Mouse (Mus musculus): ENCODE measurements around the gene Olfr686. TPM values are rescaled to one million over a fixed set of nuclear protein-coding genes. Genes with fewer than 3 reads are reported as not detected.

Gene Olfr686
- polyA plus RNA-seq, 1 experiment: not detected

GRCm38 (mm10) chr7:105170773-105171172 lies 36.5 kb downstream of the Olfr686 start:
- Histone ChIP-seq H3K4me3 (ENCODE audit: insufficient read depth, low read length) (no peak overlapping the region), H3K4me1 (ENCODE audit: control insufficient read depth, insufficient read depth, low read length) (no peaks in the 10 kb centered on the region), H3K27ac (ENCODE audit: insufficient read depth, low read length) (no peak overlapping the region)
- no peak for TF ChIP-seq POLR2A (IDR thresholded peaks at IDR 0.05; ENCODE audit: low read depth, low read length)
- no peak for TF ChIP-seq CTCF (IDR thresholded peaks at IDR 0.05; ENCODE audit: borderline replicate concordance, insufficient read depth, low read length)

- TF ChIP-seq POLR2A (IDR thresholded peaks at IDR 0.05; ENCODE audit: low read depth, low read length): no peak
- TF ChIP-seq CTCF (IDR thresholded peaks at IDR 0.05; ENCODE audit: borderline replicate concordance, insufficient read depth, low read length): no peak
- H3K27ac ChIP-seq (ENCODE audit: insufficient read depth, low read length): no peak within 1 kb of the TSS
- H3K4me3 ChIP-seq (ENCODE audit: insufficient read depth, low read length): no peak within 1 kb of the TSS
- H3K4me1 ChIP-seq (ENCODE audit: control insufficient read depth, insufficient read depth, low read length): no peaks in the 10 kb centered on the region
Measured at GRCm38 (mm10) chr7:105163553-105163952, 43.7 kb downstream of the Olfr686 start, which contains the start of gene Olfr684. Olfr684 (minus strand) TSS chr7:105163653.

Other genes with a start within 250 kb of the Olfr686 start
- gene Olfr670, start 244.9 kb downstream of the Olfr686 start, polyA plus RNA-seq (2011; ENCODE audit: insufficient read length, low read depth, missing spikeins): not detected in 2 replicates
- not detected in 2 replicates for gene Olfr671, start 228.4 kb downstream of the Olfr686 start, polyA plus RNA-seq (2011; ENCODE audit: insufficient read length, low read depth, missing spikeins)
- gene Olfr672, start 205.5 kb downstream of the Olfr686 start, polyA plus RNA-seq (2011; ENCODE audit: insufficient read length, low read depth, missing spikeins): not detected in 2 replicates
- not detected in 2 replicates for gene Olfr675, start 179.0 kb downstream of the Olfr686 start, polyA plus RNA-seq (2011; ENCODE audit: insufficient read length, low read depth, missing spikeins)
- not detected in 2 replicates for gene Olfr676, start 174.8 kb downstream of the Olfr686 start, polyA plus RNA-seq (2011; ENCODE audit: insufficient read length, low read depth, missing spikeins)
- not detected in 2 replicates for gene Olfr677, start 156.1 kb downstream of the Olfr686 start, polyA plus RNA-seq (2011; ENCODE audit: insufficient read length, low read depth, missing spikeins)
- not detected in 2 replicates for gene Olfr678, start 143.0 kb downstream of the Olfr686 start, polyA plus RNA-seq (2011; ENCODE audit: insufficient read length, low read depth, missing spikeins)
- not detected in 2 replicates for gene Olfr679, start 126.3 kb downstream of the Olfr686 start, polyA plus RNA-seq (2011; ENCODE audit: insufficient read length, low read depth, missing spikeins)
- not detected in 2 replicates for gene Olfr680-ps1, start 114.7 kb downstream of the Olfr686 start, polyA plus RNA-seq (2011; ENCODE audit: insufficient read length, low read depth, missing spikeins)
- gene Olfr681, start 90.6 kb downstream of the Olfr686 start, polyA plus RNA-seq (2011; ENCODE audit: insufficient read length, low read depth, missing spikeins): not detected in 2 replicates
- not detected in 2 replicates for gene Olfr683, start 60.5 kb downstream of the Olfr686 start, polyA plus RNA-seq (2011; ENCODE audit: insufficient read length, low read depth, missing spikeins)
- gene Olfr684, start 43.8 kb downstream of the Olfr686 start, polyA plus RNA-seq (2011; ENCODE audit: insufficient read length, low read depth, missing spikeins): not detected in 2 replicates
- not detected in 2 replicates for gene Olfr685, start 21.5 kb downstream of the Olfr686 start, polyA plus RNA-seq (2011; ENCODE audit: insufficient read length, low read depth, missing spikeins)
- not detected in 2 replicates for gene Olfr688, start 80.6 kb upstream of the Olfr686 start, polyA plus RNA-seq (2011; ENCODE audit: insufficient read length, low read depth, missing spikeins)
- gene Olfr689, start 103.7 kb upstream of the Olfr686 start, polyA plus RNA-seq (2011; ENCODE audit: insufficient read length, low read depth, missing spikeins): not detected in 2 replicates
- gene Olfr690, start 126.6 kb upstream of the Olfr686 start, polyA plus RNA-seq (2011; ENCODE audit: insufficient read length, low read depth, missing spikeins): not detected in 2 replicates
- gene Olfr691, start 134.8 kb upstream of the Olfr686 start, polyA plus RNA-seq (2011; ENCODE audit: insufficient read length, low read depth, missing spikeins): not detected in 2 replicates
- not detected in 2 replicates for gene Olfr692, start 160.7 kb upstream of the Olfr686 start, polyA plus RNA-seq (2011; ENCODE audit: insufficient read length, low read depth, missing spikeins)
- not detected in 2 replicates for gene Gm5901, start 167.6 kb upstream of the Olfr686 start, polyA plus RNA-seq (2011; ENCODE audit: insufficient read length, low read depth, missing spikeins)
- 25.4 and 30.0 TPM in 2 replicates for gene Fam160a2, start 192.6 kb upstream of the Olfr686 start, polyA plus RNA-seq (2011; ENCODE audit: insufficient read length, low read depth, missing spikeins)
- gene Cnga4, start 197.1 kb upstream of the Olfr686 start, polyA plus RNA-seq (2011; ENCODE audit: insufficient read length, low read depth, missing spikeins): not detected in 2 replicates
- gene Cckbr, start 218.2 kb upstream of the Olfr686 start, polyA plus RNA-seq (2011; ENCODE audit: insufficient read length, low read depth, missing spikeins): not detected in 2 replicates